Mouse (Mus musculus): ENCODE data around the gene Sectm1b.

DNA sequence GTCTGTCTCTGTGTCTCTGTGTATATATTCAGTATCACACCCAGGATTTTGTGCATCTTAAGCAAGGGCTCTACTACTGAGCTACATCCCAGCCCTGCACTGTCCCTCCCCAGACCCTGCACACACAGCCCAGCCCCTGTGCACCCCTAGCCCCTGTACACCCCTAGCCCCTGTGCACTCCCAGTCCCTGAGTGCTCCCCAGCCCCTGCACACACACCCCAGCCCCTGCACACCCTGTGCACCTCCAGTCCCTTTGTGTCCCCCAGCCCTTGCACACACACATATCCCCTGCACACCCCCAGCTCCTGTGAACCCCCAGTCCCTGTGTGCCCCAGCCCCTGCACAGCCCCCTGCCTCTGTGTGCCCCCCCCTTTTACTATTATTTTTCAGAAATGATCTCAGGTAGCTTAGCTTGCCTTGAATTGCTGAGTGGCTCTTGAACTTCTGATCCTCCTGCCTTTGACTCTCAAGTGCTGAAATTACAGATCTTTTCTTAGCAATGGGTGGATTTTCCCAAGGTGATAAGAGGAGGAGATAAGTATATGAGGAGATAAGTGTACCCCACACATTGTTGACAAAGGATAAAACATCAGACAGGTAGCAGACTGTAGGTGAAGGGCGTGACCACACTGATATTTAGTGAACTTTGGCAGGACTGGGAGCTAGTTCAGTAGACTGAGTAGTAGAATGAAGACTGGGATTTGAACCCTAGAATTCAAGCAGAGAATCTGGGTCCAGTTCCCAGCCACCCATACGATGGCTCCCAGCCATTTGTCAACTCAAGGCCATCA lies 26.6 kb upstream of the Sectm1b start:
- TF ChIP-seq CTCF (IDR thresholded peaks at IDR 0.05; ENCODE audit: control insufficient read depth, insufficient read depth, low read length) (no peak), POLR2A (IDR thresholded peaks at IDR 0.05; ENCODE audit: borderline replicate concordance, control insufficient read depth, low read depth, low read length) (no peak)

Data from bone marrow, adult 2 months (tissue).